Mouse (Mus musculus): Measurements from ENCODE around the gene Wdr78.

Gene Wdr78

GRCm38 (mm10) chr4:103114184-103115111 is at the start of gene Wdr78, which contains the start of gene Mier1:
Gene Wdr78, minus strand, starts transcription at chr4:103114555.
Gene Mier1, plus strand, starts transcription at chr4:103114390.
- DNase-seq (ENCODE audit: low spot score) = peak; percentile 96

GRCm38 (mm10) chr4:103158781-103159180 is 44.4 kb upstream of the Wdr78 start:
- no peak for DNase-seq (ENCODE audit: low spot score)

- no peak for DNase-seq (ENCODE audit: low spot score)
Observed at GRCm38 (mm10) chr4:103151946-103152345, 37.6 kb upstream of the Wdr78 start.

- DNase-seq (ENCODE audit: low spot score) = peak; percentile 92
Observed at GRCm38 (mm10) chr4:103146339-103146738, 32.0 kb upstream of the Wdr78 start.

DNA sequence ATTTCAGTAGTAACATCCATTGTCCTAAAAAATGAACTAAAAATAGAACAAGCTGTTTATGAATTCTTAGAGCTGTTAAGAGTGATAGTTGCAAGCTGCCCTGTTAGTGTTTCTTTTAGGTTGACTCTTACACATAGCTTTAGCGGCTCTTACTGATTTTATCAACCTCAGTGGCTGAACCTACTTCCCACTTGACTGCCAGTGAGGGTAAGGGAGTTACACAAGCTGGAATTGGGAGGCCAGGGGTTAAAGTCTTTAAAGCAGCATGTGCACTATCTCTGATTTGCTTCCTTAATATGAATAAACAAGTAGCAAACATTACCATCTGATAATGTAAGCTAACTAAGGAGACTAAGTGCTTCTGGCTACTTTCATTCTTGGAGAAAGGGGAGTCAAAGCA is 22.6 kb upstream of the Wdr78 start:
- no peak for DNase-seq (ENCODE audit: low spot score)

DNA sequence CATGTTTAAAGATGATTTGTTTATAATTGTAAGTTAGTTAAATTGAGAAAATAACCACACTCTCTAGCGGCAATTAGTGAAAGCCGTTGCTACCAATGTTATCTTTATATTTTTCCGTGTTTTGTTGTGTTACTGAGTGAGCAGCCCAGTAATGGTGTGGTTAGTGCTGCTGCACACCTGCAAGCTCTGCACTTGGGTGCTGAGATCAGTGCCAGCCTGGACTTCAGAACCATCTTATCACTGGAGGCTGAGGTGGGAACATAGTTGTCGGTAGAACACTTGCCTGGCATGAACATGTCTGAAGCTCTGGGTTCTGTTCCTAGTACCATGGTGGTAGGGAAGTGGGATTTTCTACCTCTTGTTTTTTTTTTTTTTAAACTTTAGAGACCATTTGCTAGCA is 12.2 kb upstream of the Wdr78 start:
- DNase-seq (ENCODE audit: low spot score) = no peak

- no peak for DNase-seq (ENCODE audit: low spot score)
Observed at GRCm38 (mm10) chr4:103123606-103124005, 9.3 kb upstream of the Wdr78 start.

- no peak for DNase-seq (ENCODE audit: low spot score)
Observed at GRCm38 (mm10) chr4:103123086-103123485, 8.7 kb upstream of the Wdr78 start.

- DNase-seq (ENCODE audit: low spot score) = no peak
Observed at GRCm38 (mm10) chr4:103120874-103121389, 6.6 kb upstream of the Wdr78 start.

- no peak for DNase-seq (ENCODE audit: low spot score)
Observed at GRCm38 (mm10) chr4:103120395-103120794, 6.0 kb upstream of the Wdr78 start.

DNA sequence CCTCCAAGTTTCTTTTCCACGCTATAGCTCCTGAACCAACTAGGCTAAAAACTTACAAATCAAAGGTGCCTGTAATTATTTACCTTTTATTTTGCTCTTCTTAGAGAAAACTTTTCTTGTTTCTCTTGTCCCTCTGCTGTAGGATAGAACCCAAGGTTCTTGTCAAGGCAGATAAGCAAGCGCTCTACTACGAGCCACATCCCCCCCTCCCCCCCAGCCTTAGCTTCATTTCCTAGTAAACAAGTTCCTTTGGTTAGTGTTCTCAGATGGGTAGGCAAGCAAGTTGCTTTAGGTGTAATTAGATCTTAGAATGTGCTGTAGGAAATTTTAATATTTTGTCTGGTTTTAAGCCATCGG is 5.7 kb upstream of the Wdr78 start:
- no peak for DNase-seq (ENCODE audit: low spot score)

- peak; percentile 87 for DNase-seq (ENCODE audit: low spot score)
Observed at GRCm38 (mm10) chr4:103119229-103120027, 5.1 kb upstream of the Wdr78 start.

- no peak for DNase-seq (ENCODE audit: low spot score)
Observed at GRCm38 (mm10) chr4:103118888-103119228, 4.5 kb upstream of the Wdr78 start.

- DNase-seq (ENCODE audit: low spot score) = no peak
Observed at GRCm38 (mm10) chr4:103113402-103113801, 953 bp downstream of the Wdr78 start.

DNA sequence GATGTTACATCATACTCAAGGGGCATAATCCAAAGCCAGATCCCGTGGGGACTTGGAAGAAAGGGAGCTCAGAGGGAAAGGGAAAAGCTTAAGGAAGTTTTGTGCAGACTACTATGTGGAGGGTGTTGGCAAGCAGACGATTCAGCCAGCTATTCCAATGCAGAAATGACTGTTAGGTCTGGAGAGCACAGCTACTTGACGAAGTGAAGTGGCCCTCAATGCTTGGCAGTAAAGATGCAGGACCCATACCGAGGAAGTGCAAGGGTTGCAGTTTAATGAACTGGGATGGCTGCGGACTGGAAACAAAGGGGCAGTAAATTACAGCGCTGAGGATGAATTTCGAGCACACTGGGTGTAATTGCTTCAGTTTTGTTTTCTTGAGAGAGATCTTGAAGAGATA is 1.7 kb downstream of the Wdr78 start:
- DNase-seq (ENCODE audit: low spot score) = no peak

DNA sequence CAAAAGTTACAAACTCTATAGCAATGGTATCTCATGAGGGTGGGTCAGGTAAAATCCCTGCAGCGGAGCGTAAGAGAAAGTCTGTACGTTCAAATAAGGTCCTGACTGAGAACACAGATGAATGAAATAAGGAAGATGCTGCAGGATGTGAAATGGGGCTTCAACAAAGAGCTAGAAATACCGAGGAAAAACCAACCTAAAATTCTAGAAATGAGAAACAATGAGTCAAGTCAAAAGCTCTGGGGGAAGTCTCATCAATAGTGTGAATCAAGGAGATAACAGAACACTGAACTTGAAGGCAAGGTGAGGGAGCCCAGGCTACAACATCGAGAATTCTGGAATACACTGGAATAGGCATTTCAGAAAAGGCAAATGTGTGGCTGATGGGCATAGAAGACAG is 15.8 kb downstream of the Wdr78 start:
- DNase-seq (ENCODE audit: low spot score) = no peak

DNA sequence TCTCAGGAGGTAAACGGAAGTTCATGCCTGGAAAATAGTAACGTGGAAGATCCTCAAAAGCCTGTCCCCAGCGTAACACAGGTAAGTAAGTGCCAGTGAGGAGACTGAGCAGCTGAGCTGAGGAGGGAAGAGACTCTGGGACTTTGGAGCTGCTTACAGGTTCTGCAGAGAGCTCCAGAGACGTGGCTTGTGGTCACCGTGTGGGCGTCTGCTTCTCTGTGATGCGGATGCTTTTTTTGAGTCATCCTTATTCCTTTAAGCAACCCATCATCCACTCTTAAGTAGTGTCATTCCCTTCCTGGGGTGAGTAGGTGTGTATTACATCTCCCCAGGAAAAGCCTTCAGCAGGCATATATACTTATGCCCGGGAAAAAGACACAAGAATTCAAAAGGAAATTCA is 18.4 kb downstream of the Wdr78 start:
- no peak for DNase-seq (ENCODE audit: low spot score)

DNA sequence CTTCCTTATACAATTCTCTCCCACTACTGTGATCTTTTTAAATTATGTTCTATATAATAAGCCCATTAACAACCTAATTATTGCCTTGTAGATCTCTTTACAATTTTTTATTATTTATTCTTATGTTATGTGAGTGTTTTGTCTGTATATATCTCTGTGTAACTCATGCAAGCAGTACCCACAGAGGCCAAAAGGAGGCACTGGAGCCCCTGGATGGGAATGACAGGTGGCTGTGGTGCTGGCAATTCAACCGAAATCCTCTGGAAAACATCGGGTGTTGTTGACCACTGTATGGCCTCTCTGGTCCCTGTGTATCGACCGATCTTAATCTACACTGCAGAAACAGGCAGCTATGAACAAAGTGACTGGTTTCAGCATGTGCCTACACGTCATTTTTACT is 29.1 kb downstream of the Wdr78 start:
- DNase-seq (ENCODE audit: low spot score) = no peak

DNA sequence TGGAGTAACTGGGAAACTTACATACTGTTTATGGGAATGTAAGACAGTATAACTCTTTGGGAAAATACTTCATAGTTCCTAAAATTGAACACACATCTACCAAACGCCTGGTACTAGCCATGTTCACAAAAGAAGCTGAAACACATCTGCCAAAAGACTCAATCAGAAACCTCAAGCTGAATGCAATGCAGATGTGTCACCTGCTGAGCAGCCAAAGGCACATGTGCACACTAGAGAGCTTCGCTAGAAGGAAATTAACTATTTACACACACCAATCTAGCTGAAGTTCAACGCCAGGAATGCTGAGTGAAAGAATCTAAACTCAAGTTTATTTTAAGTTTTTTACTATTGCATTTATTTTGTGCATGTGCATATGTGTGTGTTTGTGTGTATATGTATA is 43.7 kb downstream of the Wdr78 start:
- DNase-seq (ENCODE audit: low spot score) = no peak

DNA sequence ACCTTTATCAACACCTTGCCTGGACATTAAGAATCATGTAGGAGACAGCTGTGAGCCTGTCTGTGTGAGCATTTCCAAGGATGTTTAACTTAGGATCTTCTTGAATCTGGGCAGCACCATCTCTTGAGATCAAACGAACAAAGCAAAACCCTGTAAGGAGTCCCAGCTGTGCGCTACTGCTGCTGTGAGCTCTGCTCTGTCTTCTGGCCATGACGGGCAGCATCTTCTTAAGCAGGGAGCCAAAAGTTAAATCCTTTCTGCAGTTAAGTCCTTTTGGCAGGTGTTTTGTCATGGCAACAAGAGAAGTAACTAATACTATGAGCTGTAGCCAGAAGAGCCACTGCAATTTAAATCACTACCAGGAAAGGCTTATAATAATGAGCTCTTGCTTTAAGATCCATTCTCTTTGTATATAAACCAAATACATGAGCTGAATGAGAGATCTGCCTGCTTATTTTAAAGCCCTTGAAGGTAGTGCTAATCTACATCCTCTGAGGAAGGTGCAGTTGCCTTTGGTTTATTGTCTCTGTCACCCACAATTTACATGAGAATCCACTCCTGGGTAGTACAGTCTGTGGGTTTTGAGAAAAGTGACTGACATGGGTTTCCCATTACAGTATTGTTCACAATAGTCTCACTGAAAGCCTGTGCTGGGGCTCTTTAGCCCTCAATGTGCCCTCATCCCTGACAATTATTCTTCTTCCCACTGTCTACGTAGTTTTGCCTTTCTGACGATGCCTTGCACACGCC is 46.3 kb downstream of the Wdr78 start:
- no peak for DNase-seq (ENCODE audit: low spot score)

DNA sequence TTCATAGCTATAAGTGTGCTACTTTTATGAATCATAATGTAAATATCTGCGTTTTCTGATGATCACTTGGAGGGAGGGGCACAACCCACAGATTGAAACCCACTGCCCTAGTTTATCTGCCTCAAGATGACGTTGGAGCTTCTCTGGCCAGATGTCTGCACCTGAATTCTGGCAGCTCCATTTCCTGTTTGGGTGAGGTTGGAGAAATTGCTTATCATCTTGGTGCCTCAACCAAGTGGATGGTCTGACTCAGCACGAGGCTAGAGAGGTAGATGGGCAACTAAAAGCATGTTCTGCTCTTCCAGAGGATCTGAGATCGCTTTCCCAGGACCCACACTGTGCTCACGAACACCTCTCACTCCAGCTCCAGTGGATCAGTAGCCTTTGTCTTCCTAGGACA is 49.4 kb downstream of the Wdr78 start:
- DNase-seq (ENCODE audit: low spot score) = no peak

- no peak for DNase-seq (ENCODE audit: low spot score)
Observed at GRCm38 (mm10) chr4:103064421-103064820, 49.9 kb downstream of the Wdr78 start.
